Mouse (Mus musculus) mesoderm, embryonic 11.5 days (tissue): ENCODE measurements at regions not wholly inside any gene's neighbourhood (a gene's known extent, or its start where the extent isn't known, plus 50 kb on each side); places are given as distances from the start of the nearest gene placed in this dataset.

Experiments
- DNase-seq: peaks from one replicate; pipeline ENCODE4 v3.0.0-alpha.2; 2012; ENCODE audit warnings: low read depth, low spot score

DNA sequence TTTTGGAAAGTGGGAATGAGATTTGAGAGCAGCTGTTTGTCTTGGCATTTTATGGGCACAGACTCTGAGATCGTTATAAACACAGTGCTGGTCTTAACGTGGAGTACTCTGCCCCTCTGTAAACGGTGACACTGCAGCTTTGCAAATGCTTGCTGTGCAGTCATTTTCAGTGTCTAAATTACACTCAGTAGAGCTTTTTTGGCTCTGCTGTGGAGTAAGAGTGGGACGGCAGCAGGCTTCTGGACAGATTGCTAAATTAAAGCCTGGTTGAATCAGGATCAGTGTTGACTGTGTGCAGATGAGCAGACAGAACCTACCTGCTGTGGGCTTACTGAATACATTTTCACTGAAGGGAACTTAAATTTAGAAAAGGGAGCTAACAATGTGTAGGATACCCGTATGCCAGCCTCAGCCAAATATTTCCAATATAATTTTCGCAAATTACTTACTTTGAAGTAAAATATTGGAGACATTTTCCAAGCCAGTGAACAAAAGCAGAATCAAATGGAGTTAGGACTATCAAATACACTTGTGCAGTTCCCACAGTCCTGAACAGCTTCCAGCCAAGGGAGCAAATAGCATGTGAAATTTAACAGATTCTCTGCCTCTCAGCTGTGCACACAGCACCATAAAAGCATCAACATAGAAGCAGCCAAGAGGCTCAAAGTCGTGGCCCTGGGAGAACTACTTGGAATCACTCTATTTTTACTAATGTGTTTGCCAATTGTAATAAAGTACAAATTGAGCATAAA is 148.1 kb upstream of the Stac start:
- DNase-seq = no peak

GRCm38 (mm10) chr9:111822094-111822493 is 131.9 kb upstream of the Stac start:
- DNase-seq = no peak

- DNase-seq = no peak
These were observed 127.3 kb upstream of the Stac start for GRCm38 (mm10) chr9:111817461-111817860.

GRCm38 (mm10) chr9:111804931-111805330 is 114.8 kb upstream of the Stac start:
- DNase-seq = no peak

DNA sequence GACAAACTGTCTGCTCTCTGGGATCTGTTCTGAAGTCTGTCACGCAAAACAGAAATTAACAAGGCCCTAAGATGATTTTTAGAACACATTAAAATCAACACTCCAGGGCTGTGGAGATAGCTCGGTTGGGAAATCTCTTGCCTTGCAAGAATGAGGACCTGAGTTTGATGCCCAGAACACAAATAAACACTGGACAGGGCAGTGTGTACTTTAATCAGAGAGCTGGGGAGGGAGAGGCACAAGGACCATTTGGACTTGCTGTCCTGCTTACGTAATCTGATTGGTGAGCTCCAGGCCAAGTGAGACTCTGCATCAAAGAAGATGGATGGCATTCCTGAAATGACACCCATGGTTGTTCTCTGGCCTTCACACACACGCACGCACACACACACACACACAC is 111.2 kb upstream of the Stac start:
- DNase-seq = no peak

DNA sequence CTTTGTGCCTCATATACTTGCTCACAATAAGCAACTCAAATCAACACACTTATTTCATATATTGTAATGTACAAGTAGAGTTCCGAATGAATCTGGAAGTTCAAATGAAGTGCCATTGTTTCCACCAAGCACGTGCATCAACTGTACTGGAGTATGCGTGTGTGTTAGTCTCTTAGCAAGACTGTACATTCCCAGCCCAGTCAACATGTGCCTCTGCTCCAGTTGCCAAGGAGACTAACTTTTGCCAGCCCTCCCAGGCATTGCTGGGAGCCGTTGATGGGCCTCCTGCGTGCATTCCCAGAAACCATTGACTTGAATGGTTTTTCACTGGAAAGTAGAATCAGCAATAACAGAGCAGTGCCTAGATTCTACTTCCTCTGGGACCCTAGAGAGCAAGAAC is 110.7 kb upstream of the Stac start:
- no peak for DNase-seq

DNA sequence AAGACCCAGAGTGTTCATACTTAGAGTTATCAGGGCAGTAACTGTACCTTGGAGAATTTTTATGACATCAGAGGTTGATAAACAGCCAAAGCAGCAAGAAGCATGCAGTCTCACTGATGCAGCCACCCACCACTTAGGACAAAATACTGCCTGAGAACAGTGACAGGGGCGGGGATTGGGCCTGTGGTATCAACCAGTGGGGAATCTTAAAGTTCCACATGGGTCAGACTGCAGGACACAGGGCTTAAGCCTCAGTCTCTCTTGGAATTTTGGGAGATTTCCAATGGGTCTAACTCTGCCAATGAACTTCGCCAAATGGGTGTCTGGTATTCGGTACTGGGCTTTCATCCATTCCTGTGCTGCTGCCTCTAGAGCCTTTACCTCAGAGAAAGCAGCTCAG is 88.8 kb upstream of the Stac start:
- no peak for DNase-seq

GRCm38 (mm10) chr9:111777433-111778135 is 87.4 kb upstream of the Stac start:
- DNase-seq = no peak

- DNase-seq = no peak
These were observed 84.1 kb upstream of the Stac start for GRCm38 (mm10) chr9:111774229-111774628.

DNA sequence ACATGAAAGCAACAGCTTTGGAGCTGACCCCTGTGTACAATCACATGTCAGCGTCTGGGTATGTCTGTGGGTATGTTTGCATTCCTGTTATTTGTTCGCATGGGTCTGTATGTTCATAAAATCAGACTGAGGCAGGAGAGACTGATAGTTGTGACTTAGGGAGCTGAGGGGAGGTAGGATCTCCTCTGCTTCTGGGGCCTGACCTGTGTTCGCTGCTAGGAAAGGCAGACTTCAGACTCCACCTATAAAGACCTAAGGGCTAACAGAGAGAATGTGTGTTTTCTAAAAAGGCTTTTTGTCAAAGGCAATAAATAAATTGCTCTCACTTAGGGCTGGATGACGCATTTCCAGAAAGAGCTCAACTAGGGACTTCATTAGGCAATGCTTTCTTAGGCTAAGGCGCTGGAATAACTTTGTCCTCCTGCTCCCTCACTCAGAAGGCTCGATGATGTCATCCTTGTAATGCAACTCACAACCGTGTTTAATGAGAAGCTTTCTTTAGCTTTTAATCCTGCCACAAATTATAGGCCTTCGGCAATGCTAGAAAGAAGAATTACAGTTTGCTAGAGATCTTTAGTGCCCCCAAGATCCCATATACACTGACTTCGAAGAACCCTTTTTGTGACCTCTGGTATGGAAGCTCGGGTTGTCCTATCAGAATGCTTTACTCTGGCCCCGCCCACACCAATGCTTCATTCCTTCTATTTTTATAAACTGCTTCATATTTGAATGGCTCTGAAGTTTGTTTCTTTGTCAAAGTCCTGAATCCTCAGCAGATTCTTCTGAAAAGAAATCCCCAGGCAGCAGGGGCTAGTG is 72.7 kb upstream of the Stac start:
- no peak for DNase-seq

DNA sequence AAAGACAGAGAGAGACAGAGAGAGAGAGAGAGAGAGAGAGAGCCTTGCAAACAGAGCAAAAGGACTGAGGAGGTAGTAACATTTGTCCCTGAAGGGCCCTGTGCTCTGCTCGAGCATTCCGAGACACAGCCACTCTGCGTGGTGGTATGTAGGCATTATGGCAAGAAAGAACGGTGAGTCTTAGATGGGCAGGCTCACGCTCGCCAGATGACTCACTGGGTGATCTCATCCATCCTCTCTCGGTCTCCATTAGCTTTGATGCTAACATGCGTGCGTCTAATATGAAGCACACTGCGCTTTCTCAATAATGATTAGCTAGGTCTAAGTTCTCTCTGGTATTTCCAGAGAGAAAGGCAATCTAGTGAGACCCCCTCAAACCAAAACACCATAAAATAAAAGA is 65.1 kb upstream of the Stac start:
- DNase-seq = no peak

GRCm38 (mm10) chr9:111746151-111746550 is 56.0 kb upstream of the Stac start:
- DNase-seq = no peak

DNA sequence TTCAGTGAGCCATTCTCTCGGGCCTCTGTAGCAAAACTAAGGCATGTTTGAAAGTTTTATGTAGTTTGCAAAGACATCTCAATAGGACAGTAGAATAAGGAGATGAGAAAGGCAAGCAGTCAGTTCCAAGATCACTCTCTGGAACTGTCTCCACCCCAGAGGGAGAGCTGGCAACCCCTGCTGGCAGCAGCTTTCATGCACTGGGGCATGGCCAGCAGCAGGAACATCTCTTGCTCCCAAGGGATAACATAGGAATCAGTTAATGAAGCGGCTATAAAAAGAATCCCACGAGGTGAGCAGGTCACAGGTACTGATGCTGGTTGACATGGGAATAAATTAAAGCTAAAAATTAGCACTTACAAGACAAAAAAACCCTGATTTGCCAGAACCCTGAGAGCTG is 55.1 kb upstream of the Stac start:
- no peak for DNase-seq
